Mouse (Mus musculus) gastrocnemius, postnatal 4 days (tissue): ENCODE results near the gene Fam171a1. TPM values are rescaled to one million over a fixed set of nuclear protein-coding genes. Genes with fewer than 3 reads are reported as not detected.

Experiments used
- DNase-seq, 2 experiments: peaks; one replicate each; pipeline ENCODE4 v3.0.0; 2021 to 2022; ENCODE audit warnings: low spot score in 2 of 2, mixed read lengths in 2 of 2
- total RNA-seq, 2 experiments: library from RNA; stranded (reverse); gene quantifications; 2 replicates each; pipeline ENCODE4 v1.2.3; 2021

Gene Fam171a1
- total RNA-seq, 2 experiments from 2014 or later = 22.6 to 24.7 TPM

DNA sequence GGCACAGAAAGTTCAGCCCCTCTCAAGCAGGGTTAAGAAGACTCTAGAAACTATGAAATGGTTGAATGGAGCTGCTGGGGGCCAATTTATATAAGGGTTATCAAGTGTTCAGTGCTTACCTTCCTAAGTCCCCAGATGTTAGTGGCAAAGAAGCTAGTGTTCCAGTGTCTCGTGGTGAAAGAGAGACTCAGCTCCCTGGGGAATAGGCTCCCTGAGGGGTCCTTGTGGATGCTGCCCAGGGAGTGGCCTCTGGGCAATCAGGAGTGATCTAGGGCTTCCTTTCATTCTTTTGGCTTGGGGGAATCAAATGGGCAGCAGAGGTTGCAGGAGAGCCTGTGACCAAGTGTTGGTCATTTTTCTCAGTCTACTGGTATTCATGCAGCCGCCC, 21.3 kb downstream of the Fam171a1 start:
- no peak for DNase-seq

DNA sequence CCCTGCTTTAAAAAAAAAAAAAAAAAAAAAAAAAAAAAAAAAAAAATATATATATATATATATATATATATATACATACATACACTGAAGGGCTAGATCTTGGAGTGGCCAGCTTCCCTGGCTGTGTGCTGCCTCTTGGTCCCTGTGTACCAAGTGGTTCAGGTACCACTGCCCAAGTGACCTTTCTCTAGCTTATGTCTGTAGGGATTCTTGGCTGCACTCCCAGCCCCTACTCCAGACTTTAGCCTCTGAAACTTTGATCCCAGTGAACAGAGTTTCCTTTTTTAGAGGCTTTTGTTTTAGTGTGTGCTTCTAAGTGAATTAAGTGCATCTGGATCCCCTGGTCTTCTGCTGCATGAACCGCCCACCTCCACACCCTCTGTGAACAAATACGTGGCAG, 24.3 kb downstream of the Fam171a1 start:
- DNase-seq = no peak

DNA sequence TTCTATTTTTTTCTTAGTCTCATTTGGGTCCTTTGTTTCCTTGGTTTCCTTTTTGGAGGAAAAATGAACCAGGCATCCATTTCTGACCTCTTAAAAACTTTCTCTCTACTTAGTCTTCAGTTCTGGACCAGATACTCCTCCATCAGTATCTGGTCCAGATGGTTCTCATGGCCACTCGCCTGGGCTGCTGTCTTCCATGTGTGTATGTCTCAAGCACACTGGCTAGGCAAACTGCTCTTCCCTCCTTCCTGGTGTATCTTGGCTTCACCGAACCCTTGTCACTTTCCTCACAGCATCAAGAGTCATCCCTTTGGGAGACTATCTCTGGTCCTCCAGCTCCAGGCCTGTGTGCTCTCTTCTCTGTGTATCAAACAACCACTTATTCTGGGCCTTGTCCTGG, 25.0 kb downstream of the Fam171a1 start:
- DNase-seq = no peak

DNA sequence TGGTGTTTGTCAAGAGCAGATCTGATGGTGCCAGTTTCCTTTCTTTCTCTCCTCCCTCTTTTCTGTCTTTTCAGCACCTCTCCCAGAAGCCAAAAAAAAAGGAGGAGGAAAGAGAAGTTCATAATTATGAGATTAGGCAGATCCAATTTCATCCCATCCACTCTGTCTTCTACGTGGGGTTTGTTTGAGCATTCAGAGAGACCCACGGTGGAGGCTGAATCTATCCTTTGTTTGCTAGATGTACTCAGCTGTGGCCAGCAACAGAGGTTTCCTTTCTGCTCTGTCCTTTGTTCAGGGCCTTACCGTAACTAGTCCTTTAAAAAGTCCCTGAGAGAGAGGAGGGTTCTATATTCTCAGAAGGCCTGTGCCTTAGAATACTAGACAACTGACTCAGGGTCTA, 25.6 kb downstream of the Fam171a1 start:
- DNase-seq = no peak

DNA sequence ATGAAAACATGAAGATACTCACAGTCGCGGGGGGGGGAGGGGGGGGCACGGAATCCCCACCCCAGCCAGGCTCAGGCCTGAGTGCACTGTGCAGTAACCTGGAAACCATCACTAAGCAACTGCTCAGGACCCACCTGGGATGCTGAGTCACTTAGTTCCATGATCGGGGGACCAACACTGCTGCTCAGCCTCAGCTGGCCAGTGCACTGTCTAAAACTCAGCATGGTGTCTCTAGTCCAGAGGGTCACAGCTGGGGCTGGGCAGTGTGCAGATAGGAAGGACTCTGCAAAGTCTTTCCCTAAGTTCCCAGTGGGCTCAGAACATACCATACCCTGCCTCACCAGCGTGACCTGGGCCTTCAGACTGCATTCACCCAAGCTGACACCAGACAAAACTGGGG, 26.6 kb downstream of the Fam171a1 start:
- no peak for DNase-seq

DNA sequence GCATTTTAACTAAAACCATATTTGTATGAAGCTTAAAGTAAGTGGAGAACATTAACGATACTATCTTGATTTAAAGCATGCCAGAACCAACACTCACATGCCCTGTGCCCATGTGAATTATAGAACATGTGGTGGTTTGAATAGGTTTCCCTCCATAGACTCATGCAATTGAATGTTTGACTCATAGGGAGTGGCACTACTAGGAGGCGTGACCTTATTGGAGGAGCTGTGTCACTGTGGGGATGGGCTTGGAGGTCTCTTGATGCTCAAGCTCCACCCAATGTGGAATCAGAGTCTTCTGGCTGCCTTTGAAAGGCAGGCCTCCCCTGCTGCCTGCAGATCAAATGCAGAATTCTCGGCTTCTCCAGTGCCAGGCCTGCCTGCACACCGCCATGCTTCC, 27.8 kb downstream of the Fam171a1 start:
- DNase-seq = peak in 1 of 2 experiments; percentile 5

DNA sequence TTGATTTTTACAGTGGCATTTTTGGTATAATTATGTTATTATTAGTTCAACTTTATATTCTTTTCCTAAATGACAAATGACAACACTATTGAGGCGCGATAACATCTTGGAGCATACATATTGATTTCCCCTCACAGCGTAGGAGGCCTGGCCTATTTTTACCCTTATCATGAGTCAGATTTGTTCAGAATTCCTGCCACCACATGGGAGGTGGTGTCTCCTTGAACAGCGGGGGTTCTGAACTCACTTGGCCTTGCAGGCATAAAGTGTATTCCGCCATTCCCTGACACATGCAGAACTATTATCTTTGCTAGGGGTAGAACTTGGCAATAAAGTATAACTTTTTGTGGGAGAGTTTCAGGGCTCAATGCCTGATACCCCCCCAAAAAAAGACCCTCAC, 30.3 kb downstream of the Fam171a1 start:
- no peak for DNase-seq

DNA sequence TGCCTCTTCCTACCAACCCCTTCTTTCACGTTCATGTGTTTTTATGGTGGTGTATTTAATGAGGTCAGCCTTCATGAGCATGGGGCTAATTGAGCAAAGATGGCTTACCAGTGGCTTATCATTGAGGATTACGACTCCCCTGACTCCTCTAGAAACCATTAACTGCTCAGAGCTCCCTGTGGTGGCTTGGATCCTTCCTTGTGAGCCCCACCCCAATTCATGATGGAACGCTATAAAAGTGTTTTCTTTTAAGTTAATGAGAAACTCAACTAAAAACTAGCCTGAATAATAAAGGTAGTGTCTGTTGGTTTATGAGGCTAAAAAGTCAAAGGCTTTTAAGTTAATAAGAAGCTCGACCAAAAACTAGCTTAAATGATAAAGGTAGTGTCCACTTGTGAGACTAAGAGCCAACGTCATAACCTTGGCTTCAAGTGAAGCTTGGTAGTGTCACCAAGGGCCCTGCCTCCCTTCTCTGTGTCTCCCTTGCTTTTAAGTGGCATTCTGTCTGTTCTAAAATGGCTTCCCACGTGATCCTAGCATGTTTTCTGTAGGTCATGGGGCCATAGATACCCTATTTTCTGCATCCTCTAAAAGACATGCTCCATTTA, 33.6 kb downstream of the Fam171a1 start:
- no peak for DNase-seq

DNA sequence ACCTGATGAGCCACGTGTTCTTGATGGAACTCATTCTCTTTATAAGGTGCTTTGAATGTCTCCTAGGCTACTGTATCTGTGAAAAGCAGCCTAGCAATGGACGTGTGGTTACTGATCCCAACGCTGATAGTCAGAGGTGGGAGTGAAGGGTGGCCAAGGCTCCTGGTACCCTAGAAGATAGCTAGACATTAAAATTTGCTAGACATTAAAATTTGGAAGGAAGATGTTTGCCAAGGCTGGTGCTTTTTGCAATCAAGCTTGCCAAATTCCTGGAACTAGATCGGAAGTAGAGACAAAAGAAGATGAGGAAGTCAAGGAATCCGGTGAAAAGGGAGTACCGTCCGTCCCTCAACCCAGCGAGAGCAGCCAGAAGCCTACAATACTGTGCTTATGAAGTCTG, 34.7 kb downstream of the Fam171a1 start:
- DNase-seq = no peak

DNA sequence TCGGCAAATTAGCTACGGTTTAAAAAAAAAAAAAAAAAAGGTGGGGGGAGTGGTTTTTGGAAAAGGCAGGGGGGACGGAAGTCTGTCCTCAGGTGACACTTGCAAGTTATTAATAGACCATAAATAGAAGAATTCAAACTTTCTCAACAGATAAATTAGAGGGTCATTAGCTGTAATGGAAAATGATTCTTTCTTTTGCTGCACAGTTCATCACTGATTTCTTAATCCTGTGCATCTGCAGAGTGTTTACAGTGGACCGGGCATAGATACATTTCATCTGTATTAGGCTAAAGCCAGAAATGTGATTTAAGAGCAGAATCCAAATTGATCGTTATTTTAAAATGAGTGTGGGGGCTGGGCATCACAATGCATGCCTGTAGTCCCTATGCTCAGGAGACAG, 36.3 kb downstream of the Fam171a1 start:
- DNase-seq = no peak

DNA sequence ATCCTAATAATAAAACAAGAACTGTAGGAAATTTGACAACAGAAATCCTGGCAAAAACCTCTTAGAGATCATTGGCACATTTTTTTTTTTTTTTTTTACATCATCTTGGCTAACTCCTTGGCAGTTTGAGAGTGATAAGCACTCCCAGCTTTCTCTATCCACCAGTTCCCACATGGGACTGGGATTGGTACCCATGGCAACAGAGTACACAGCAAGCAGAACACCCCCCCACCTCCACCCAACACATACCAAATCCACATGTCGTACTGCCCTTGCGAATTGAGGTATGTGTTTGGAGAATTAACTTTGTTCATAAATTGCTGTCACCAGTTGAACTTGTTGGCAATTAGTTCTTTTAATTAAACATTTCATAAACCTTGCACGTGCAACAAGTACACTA, 37.3 kb downstream of the Fam171a1 start:
- peak in 1 of 2 experiments; percentile 32 for DNase-seq

DNA sequence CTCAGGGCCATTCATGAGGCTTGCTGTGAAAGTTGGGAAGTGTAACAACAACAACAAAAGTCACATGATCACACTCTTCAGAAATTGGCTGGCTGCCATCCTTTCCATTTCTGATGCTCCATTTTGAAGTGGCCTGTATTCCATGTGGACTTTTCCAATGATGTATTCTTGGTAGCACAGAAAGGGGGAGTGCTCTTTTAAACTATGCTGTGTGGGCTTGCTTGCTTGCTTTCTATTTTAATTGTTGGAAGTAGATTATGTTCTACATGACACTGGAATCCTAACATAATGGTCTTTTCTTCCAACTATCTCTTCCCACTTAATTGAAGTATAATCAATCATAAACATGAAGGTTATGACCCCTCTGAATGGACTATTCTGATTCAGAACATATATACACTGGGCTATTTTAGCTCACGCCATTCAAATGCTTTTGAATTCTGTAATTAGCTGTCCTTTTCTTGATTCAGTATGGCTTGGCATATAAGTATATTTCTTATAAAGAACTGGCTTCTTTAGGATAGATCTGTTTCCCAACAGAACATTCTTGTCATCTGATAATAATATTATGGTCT, 40.2 kb downstream of the Fam171a1 start:
- peak in 1 of 2 experiments; percentile 10 for DNase-seq

DNA sequence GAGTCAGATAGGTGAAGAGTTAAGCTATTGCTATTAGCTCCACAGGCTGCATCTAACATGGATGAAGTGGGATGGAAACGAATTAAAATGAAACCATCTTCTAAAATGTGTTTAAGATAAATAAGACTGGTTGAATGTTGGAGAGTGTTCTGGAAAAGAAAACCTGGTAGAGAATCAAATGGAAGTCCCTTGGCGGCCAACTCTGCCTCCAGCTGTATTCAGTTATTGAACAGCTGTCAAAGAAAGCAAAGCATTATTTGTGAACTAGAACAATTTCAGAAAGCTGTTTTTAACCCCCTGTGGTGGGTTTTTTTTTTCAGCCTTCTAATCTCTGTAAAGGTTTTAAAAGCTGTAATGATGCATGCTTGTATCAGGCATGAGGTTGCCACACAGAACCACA, 41.0 kb downstream of the Fam171a1 start:
- peak in 1 of 2 experiments; percentile 40 for DNase-seq

DNA sequence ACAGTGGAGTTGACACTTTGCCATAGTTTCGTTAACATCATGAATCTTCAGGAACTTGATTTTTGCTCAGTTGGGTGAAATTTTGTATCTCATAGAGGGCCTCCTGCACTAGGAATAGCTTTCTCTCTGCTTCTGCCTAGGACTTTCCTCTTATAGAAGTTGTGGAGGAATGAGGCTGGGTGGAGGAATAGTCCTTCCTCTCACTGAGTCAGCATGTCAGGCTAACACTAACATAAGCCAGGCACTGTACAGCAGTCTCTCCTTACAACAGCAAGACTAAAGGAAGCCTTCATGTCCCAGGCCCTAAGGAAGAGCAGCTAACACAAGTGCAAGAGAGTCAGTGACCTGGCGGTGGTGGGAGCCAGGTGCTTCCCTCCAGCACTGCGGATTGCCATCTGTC, 43.0 kb downstream of the Fam171a1 start:
- DNase-seq = peak in 1 of 2 experiments; percentile 4

DNA sequence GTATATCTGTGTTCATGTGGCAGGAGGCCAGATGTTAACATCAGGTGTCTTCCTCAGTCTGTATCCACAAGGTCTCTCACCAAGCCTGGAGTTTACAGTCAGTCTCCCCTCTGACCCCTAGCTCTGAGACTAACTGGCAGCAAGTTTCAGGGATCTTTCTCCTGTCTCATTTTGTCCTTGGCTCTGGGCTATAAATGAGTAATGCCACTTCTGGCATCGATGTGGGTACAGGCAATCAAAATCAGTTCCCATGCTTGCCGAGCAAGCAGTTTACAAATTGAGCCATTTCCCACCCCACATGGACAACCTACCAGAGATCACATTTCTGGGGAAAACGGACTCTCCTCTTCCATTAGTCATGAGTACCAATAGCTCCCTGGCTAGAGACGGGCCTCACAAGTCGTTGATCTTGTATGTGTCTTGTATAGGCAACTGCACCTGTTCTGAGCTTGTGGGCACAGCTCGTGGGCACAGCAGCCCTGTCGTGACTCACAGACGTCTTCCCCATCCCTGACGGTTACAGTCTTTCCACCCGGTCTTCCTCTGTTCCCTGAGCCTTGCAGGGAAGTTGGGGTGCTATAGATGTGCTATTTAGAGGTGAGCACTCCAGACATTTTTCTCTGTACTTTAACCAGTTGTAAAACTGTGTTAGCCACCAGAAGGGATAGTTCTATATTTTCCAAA, 43.8 kb downstream of the Fam171a1 start:
- DNase-seq = peak in 1 of 2 experiments; percentile 5

DNA sequence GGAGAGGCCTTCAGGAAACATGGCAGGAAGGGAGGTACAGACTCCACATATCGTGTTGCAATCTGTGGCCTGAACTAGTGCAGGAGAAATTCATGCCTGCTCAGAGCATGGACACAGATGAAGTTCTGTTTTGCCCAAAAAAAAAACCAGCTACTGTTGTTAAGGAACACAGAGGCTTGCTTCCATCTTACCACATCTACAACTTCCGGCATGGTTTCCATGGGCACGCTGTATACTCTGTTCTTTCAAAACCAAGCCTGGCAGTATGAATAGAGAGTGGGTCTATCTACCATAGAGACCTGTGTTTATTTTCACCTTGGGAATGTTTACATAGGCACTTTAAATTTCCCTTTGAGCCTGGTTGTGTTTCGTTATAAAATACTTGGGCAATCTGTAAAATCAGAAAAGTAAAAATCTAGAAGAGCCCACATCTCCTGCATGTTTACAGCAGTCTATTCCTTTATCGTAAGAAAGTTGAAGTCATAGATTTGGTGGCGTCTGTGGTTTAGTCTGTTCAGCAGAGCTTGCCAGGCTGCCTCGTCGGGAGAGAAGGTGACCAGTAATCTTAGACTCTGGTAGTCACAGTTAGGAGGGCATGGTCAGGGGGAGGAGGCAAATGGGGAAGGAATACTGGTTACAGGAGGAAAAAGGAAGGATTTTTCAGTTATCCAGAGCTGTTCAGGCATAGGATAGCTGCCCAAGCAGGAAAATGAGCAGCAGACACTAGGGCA, 44.8 kb downstream of the Fam171a1 start:
- DNase-seq = no peak

DNA sequence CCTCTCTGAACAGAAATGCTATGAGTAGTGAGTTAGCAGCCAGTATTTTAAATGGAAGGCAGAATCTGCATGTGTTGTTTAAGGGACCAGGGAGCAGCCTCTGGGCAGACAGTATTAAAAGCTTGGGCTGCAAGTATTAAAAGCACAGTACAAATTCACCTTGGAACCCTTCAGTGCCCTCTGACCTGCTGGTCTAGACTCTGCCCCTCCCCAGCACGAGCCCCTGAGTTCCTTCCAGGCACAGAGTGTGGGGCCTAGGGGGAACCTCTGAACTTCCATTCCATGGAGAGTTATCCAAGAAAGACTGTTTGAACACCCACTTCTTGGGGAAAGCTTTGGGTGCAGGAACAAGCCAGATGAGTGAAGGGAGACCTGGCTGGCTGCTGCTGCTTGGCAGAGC, 47.6 kb downstream of the Fam171a1 start:
- DNase-seq = no peak

DNA sequence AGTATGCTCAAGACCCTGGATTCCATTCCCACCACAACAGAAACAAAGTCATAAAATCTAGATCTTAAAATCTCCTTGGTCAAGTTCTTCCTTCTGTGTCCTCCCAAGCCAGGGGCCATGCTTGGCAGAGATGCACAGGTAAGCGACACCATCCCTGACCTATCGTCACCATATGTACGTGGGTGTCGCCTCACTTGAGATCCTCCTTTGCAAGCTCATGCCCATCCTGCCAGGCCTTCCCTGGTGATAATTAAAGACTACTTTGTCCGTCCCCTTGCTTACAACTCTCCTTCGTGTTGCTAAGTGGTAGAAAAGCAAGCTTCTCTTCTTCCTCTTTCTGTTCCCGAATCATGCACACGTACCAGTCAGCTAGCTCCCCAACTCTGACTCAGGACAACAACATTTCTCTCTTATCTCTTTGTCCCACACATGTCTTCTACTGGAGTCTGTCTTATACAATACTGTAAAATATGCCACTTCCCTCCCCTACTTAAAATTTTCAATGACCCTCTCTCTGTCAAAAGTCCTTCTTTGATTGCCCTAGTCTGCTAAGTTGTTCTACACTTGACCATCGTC, 49.6 kb downstream of the Fam171a1 start:
- DNase-seq = no peak

DNA sequence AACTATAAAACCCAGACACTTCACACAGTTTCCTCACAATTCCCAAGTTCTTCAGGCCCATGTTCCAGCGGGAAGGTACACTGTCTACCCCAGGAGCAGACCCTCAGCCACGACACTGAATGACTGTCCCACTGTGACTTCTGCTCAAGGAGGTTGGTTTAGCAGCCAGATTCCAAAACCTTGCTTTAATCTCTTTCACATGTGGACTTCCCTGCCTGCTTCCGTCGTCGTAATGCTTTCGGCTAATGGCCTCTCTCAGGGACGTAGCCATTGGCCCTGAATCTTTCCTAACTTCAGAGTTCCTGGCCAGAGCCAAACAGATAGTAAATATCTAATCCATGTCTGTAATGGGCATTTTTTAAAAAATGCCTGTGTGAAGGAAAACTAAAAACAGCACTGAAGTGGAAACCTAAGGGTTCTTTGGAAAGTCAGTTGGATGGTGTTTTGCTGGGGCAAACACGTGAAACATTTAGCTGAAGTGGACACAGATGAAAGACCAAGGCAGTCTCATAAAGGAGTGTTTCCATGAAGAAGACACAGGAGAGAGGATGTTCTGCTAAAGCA, 51.1 kb downstream of the Fam171a1 start:
- DNase-seq = no peak

DNA sequence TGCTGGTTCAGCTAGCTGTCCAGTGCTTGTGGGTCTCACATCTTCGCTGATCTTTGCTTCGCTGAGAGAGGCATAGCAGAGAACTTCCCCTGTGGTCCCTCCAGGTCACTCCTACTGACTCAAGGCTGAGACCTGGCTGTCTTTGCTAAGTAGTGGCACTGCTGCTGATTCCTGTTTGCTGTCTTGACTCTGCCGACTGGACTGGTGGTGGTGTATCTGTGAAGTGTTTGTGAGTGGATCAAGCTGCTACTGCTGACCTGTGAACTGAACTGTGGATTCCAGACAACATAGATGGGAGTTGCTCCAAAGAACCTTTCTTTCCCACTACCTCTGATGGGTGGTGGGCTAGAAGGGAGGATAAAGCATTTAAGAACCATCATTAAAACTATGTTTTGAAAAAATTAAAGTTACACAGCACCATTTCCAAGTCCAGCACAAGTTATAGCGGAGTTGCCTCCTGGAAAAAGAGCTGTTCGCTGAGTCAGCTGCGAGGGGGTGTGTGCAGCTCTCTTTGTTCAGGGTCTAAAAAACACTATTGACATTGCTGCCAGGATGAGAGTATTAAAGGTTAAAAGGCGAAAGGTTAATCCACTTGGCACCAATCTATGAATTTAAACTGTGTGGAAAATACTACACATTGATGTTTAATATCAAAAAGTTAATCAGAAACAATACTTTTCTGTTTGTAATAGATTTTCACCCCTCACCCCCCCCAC, 52.0 kb downstream of the Fam171a1 start:
- DNase-seq = no peak
